Mouse (Mus musculus): Measurements from ENCODE around the gene Ngef. TPM values are rescaled to one million over a fixed set of nuclear protein-coding genes. Genes with fewer than 3 reads are reported as not detected.

Gene Ngef
- total and polyA plus RNA-seq, 2 experiments from 2014 or later, result 57.9 to 67.2 TPM

- TF ChIP-seq CTCF (IDR thresholded peaks at IDR 0.05; ENCODE audit: low read depth), result no peak
- Histone ChIP-seq H3K4me1 (ENCODE audit: insufficient read depth) (no peaks in the 10 kb centered on the region), H3K27ac (ENCODE audit: low read depth, low read length) (no peak overlapping the region), H3K36me3 (ENCODE audit: insufficient read depth) (peaks cover 59% of the 10 kb centered on the region), H3K9ac (no peak overlapping the region), H3K4me3 (ENCODE audit: low read depth, low read length) (no peak overlapping the region), H3K9me3 (ENCODE audit: low read length) (no peaks in the 10 kb centered on the region), H3K4me2 (ENCODE audit: low read depth) (no peak overlapping the region), H3K27me3 (ENCODE audit: insufficient read depth, low read length) (no peaks in the 10 kb centered on the region)
- 75% methylated on average over 6 of the region's 6 CpGs for WGBS
- ATAC-seq (no peak), DNase-seq (no peak)
Measured at GRCm38 (mm10) chr1:87436583-87436982, 137.1 kb downstream of the Ngef start.

DNA sequence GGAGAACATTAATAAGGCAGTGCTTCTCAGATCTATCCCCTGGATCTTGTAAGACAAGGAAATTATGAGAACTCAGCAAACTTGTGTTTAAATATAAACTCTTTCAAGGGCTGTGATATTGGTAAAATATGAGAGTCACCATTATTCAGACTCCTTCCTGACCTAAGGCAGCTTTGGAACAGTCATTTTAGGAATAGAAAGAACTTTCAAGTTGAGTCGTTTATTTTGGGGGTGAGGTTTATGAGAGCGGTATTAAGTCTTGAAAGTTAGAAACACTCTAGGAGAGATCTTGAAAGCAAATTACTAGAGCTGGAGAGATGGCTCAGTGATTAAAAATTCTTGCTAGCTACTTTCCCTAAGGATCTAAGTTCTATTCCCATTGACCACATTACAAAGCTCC lies 138.5 kb downstream of the Ngef start:
- TF ChIP-seq CTCF (IDR thresholded peaks at IDR 0.05; ENCODE audit: low read depth), result no peak
- ATAC-seq, result no peak
- peaks cover 62% of the 10 kb centered on the region for H3K36me3 ChIP-seq (ENCODE audit: insufficient read depth)

More for the DNA sequence above, 138.5 kb downstream of the Ngef start:
- Histone ChIP-seq H3K4me1 (ENCODE audit: insufficient read depth) (no peaks in the 10 kb centered on the region), H3K9ac (no peak overlapping the region), H3K27ac (ENCODE audit: low read depth, low read length) (no peak overlapping the region), H3K9me3 (ENCODE audit: low read length) (no peaks in the 10 kb centered on the region), H3K4me3 (ENCODE audit: low read depth, low read length) (no peak overlapping the region), H3K27me3 (ENCODE audit: insufficient read depth, low read length) (no peaks in the 10 kb centered on the region), H3K4me2 (ENCODE audit: low read depth) (no peak overlapping the region)
- no peak for DNase-seq
- 91% methylated on average over 2 of the region's 2 CpGs for WGBS

Other genes starting within 250 kb of the Ngef start
- 69.0 and 73.4 TPM in 2 replicates for gene Gigyf2, start 246.9 kb downstream of the Ngef start, total RNA-seq (2014; rRNA removed)
- 31.9 and 44.3 TPM in 2 replicates for gene Gigyf2, start 246.9 kb downstream of the Ngef start, polyA plus RNA-seq (2015; fragmentation: Nextera tagmentation; extraction: Ambion mirVana)
- gene Kcnj13, start 179.1 kb downstream of the Ngef start, total RNA-seq (2014; rRNA removed), result 1.9 and 4.8 TPM in 2 replicates
- gene Kcnj13, start 179.1 kb downstream of the Ngef start, polyA plus RNA-seq (2015; fragmentation: Nextera tagmentation; extraction: Ambion mirVana), result 17.0 and 17.5 TPM in 2 replicates
- gene Snorc, start 103.6 kb downstream of the Ngef start, total RNA-seq (2014; rRNA removed), result not detected in 2 replicates
- 0.79 and 1.5 TPM in 2 replicates for gene Snorc, start 103.6 kb downstream of the Ngef start, polyA plus RNA-seq (2015; fragmentation: Nextera tagmentation; extraction: Ambion mirVana)
- gene Neu2, start 64.0 kb downstream of the Ngef start, total RNA-seq (2014; rRNA removed), result 0.38 and 1.4 TPM in 2 replicates
- gene Neu2, start 64.0 kb downstream of the Ngef start, polyA plus RNA-seq (2015; fragmentation: Nextera tagmentation; extraction: Ambion mirVana), result 0.99 and 1.3 TPM in 2 replicates
- gene Inpp5d, start 46.4 kb upstream of the Ngef start, total RNA-seq (2014; rRNA removed), result 4.5 and 25.4 TPM in 2 replicates
- 2.7 and 3.0 TPM in 2 replicates for gene Inpp5d, start 46.4 kb upstream of the Ngef start, polyA plus RNA-seq (2015; fragmentation: Nextera tagmentation; extraction: Ambion mirVana)
- 70.2 and 98.7 TPM in 2 replicates for gene Atg16l1, start 182.0 kb upstream of the Ngef start, total RNA-seq (2014; rRNA removed)
- 36.7 and 49.1 TPM in 2 replicates for gene Atg16l1, start 182.0 kb upstream of the Ngef start, polyA plus RNA-seq (2015; fragmentation: Nextera tagmentation; extraction: Ambion mirVana)
- 0.76 and 1.3 TPM in 2 replicates for gene Sag, start 229.8 kb upstream of the Ngef start, total RNA-seq (2014; rRNA removed)
- gene Sag, start 229.8 kb upstream of the Ngef start, polyA plus RNA-seq (2015; fragmentation: Nextera tagmentation; extraction: Ambion mirVana), result 1.4 and 1.6 TPM in 2 replicates

All from forebrain, postnatal 0 days (tissue).